Mouse (Mus musculus): ENCODE results near the gene Abhd17a. TPM values are rescaled to one million over a fixed set of nuclear protein-coding genes. Genes with fewer than 3 reads are reported as not detected.
A peak's percentile ranks its signal among the peaks of the same experiment; 100 is the strongest.

Gene Abhd17a
- polyA plus RNA-seq, 1 experiment from 2014 or later, result 127 TPM

DNA sequence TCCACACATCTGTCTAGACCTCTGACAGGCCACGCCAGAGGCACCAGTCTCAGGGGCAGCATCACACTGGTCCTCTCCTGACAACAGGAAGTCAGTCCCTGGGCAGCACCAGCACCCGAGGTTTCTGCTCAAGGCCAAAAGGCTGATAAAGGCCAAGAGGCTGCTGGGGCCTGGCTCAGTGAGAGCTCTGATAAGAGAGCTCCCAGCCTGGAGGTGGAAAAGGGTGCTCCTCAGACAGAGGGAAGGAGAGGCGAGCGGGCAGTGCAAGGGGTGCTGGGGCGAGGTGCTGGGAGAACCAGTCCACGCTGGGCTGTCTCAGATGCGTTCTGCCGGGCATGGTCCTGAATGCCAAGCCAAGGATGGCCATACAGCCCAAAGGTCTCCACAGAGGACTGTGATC is 36.6 kb downstream of the Abhd17a start:
- no peak for ATAC-seq (ENCODE audit: low FRiP score, low read depth)
- no peaks in the 10 kb centered on the region for H3K27me3 ChIP-seq (replicated peaks)

DNA sequence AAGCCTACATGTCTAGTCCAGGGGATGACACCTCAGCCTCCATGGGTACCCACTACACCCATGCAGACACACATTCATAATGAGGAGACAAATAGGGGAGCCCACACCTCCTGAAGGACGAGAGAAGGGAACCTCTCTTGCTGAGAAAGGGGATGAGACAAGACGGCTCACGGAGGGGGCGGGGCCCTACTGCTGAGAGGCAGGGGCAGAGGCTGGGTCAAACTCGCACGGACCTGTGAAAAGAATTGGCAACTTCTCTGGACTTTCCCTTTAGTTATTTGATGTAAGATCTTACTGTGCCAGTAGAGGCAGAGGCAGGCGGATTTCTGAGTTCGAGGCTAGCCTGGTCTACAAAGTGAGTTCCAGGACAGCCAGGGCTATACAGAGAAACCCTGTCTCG is 37.8 kb downstream of the Abhd17a start:
- WGBS, result 66% methylated on average over 9 of the region's 9 CpGs
- H3K4me2 ChIP-seq (replicated peaks), result no peak overlapping the region
- no peaks in the 10 kb centered on the region for H3K9me3 ChIP-seq
- no peak overlapping the region for H3K9ac ChIP-seq
- no peak for ATAC-seq (ENCODE audit: low FRiP score, low read depth)
- no peak overlapping the region for H3K27ac ChIP-seq
- H3K4me3 ChIP-seq, result no peak overlapping the region
- peaks cover 5% of the 10 kb centered on the region; the same call in 1 of the 2 replicates for H3K4me1 ChIP-seq
- peaks cover 35% of the 10 kb centered on the region for H3K36me3 ChIP-seq
- no peaks in the 10 kb centered on the region for H3K27me3 ChIP-seq (replicated peaks)

More for the DNA sequence above, 36.6 kb downstream of the Abhd17a start:
- Histone ChIP-seq H3K4me1 (peaks cover 15% of the 10 kb centered on the region), H3K4me2 (replicated peaks) (no peak overlapping the region), H3K9me3 (no peaks in the 10 kb centered on the region), H3K4me3 (no peak overlapping the region), H3K36me3 (peaks cover 23% of the 10 kb centered on the region), H3K9ac (no peak overlapping the region), H3K27ac (no peak overlapping the region)
- WGBS, result 90% methylated on average over 8 of the region's 8 CpGs

DNA sequence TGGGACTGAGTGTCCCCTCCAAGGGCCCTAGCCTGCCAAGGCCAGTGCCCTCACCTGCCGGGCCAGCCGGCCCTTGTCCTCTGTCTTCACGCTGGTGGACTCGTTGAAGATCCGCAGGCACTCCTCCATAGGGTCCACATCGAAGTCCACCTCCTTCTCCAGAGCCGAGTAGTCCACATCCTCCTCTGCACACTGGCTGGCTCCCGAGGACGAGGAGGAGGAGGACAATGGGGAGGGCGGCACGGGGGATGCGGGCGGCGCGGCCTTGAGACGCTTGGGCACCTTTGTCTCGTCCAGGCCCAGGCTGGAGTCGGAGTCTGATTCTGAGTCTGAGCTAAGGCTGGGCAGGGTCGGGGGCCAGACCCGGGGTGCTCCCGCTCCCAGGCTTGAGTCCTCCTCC is 40.9 kb downstream of the Abhd17a start:
- no peaks in the 10 kb centered on the region for H3K4me1 ChIP-seq
- H3K9me3 ChIP-seq, result no peaks in the 10 kb centered on the region
- H3K9ac ChIP-seq, result no peak overlapping the region
- no peak overlapping the region for H3K4me2 ChIP-seq (replicated peaks)
- WGBS, result 93% methylated on average over 21 of the region's 21 CpGs
- peaks cover 66% of the 10 kb centered on the region for H3K36me3 ChIP-seq
- H3K4me3 ChIP-seq, result no peak overlapping the region
- ATAC-seq (ENCODE audit: low FRiP score, low read depth), result no peak
- no peaks in the 10 kb centered on the region for H3K27me3 ChIP-seq (replicated peaks)
- H3K27ac ChIP-seq, result no peak overlapping the region

DNA sequence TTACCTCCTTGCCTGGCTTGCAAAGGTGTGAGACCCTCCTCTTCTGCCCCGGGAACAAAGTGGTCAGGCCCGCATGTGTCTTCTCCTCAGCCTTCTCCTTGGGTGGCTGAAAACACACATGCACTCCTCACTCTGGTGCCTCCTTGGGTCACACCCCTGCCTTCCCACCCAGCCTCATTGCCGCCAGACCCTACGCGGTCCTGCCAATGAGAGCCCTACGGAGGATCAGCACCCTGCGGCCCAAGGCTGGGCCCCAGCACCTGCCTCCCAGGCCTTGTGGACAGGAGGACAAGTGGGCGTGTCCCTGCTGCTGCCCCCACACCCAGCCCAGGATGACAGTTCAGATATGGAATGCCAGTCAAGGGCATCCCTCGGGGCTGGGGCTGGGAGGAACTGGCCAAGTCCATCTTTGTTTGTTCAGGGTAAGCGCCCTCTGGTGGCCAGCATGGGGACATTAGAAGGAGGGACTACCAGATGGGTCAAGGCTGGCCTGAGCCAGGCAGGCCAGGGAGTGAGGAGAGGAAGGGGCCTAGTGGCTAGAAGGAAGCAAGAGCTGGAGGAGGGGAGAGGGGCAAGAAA is 41.6 kb downstream of the Abhd17a start:
- 75% methylated on average over 10 of the region's 10 CpGs for WGBS
- no peaks in the 10 kb centered on the region for H3K27me3 ChIP-seq (replicated peaks)
- peak; percentile 73 for ATAC-seq (ENCODE audit: low FRiP score, low read depth)
- no peaks in the 10 kb centered on the region for H3K9me3 ChIP-seq
- no peak overlapping the region for H3K4me2 ChIP-seq (replicated peaks)
- H3K9ac ChIP-seq, result no peak overlapping the region
- peaks cover 73% of the 10 kb centered on the region for H3K36me3 ChIP-seq
- no peaks in the 10 kb centered on the region for H3K4me1 ChIP-seq
- no peak overlapping the region for H3K4me3 ChIP-seq
- H3K27ac ChIP-seq, result no peak overlapping the region

DNA sequence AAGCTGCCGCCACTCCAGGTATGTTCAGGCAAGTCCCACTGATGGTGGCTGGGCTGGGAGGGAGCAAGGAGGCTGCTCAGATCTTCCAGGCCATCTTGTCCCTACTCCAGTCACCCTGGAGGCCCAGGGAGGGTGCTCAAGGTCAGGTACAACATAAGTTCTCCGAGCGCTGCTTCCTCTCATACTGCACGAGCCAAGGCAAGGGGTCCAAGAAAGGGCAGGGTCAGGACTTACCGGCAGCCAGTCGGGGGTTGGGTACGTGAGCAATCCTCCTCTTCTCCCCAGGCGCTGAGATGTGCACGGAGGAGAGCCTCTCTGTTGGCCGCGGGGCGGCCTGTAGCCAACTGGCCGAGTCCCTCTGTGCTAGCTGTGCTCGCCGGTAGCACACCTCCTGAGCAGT is 42.6 kb downstream of the Abhd17a start:
- Histone ChIP-seq H3K27ac (no peak overlapping the region), H3K4me1 (no peaks in the 10 kb centered on the region), H3K27me3 (replicated peaks) (no peaks in the 10 kb centered on the region), H3K36me3 (peaks cover 83% of the 10 kb centered on the region), H3K4me2 (replicated peaks) (no peak overlapping the region), H3K9ac (no peak overlapping the region), H3K9me3 (no peaks in the 10 kb centered on the region), H3K4me3 (no peak overlapping the region)
- ATAC-seq (ENCODE audit: low FRiP score, low read depth), result no peak
- WGBS, result 93% methylated on average over 15 of the region's 15 CpGs

DNA sequence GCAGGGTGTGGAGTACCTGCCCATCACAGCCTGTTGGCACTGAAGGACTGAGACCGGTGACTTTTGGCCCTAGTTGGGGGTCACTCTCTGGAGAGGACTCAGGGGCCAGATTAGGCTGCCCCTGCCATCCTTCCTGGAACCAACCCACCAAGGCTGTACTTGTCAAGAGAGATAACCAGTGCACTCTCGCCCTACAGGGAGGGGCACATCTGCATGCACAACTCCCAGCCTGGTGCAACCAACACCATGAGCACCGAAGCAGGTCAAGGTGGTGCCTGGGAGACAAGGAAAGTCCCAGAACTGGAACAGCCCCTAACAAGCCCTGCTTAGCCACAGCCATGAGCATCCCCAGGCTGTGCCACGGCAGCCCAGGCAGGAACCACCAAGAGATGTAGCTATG is 43.2 kb downstream of the Abhd17a start:
- Histone ChIP-seq H3K36me3 (peaks cover 89% of the 10 kb centered on the region), H3K9me3 (no peaks in the 10 kb centered on the region), H3K27me3 (replicated peaks) (no peaks in the 10 kb centered on the region), H3K4me3 (no peak overlapping the region), H3K27ac (no peak overlapping the region), H3K4me2 (replicated peaks) (no peak overlapping the region), H3K4me1 (no peaks in the 10 kb centered on the region), H3K9ac (no peak overlapping the region)
- 97% methylated on average over 4 of the region's 4 CpGs for WGBS
- ATAC-seq (ENCODE audit: low FRiP score, low read depth), result no peak

DNA sequence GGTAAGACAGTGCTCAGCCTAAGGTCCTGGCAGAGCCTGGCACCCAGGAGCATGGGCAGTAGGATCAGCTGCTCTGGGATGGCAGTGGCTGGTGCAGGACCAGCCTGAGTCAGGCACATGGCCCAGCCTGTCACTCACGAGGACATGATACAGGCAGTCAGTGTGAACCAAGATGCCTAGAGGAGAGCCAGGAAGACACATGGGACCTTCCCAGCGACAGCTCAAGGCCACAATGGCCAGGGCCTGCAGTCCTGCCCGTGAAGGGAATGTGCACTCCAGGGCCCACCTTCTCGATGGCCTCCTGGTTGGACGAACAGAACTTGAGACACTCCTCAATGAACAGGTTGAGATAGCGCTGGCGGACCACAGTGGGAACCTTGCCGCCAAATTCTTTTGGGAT is 44.6 kb downstream of the Abhd17a start:
- Histone ChIP-seq H3K9ac (no peak overlapping the region), H3K36me3 (peaks cover 96% of the 10 kb centered on the region), H3K4me1 (no peaks in the 10 kb centered on the region), H3K27ac (no peak overlapping the region), H3K9me3 (no peaks in the 10 kb centered on the region), H3K4me3 (no peak overlapping the region), H3K4me2 (replicated peaks) (no peak overlapping the region), H3K27me3 (replicated peaks) (no peaks in the 10 kb centered on the region)
- 92% methylated on average over 8 of the region's 8 CpGs for WGBS
- ATAC-seq (ENCODE audit: low FRiP score, low read depth), result no peak

DNA sequence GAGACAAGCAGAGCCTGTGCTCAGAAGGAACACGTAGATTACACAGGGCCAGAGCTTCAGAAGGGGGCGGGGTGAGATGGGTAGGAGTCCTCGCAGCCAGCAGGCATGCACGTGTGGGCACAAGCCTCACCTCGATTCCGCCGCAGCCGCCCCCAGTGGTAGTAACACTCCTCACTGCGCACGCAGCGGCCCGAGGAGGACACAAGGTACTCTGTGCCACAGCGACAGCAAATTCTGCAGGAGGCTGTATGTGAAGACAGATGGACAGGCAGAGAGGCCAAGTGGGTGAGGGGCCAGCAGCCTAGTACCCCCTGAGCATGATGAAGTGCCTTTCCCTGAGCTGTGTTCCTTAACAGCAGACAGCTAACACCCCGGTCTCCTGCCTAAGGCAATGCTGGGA is 46.3 kb downstream of the Abhd17a start:
- H3K27ac ChIP-seq, result no peak overlapping the region
- H3K9ac ChIP-seq, result no peak overlapping the region
- H3K4me3 ChIP-seq, result no peak overlapping the region
- ATAC-seq (ENCODE audit: low FRiP score, low read depth), result no peak
- H3K4me1 ChIP-seq, result no peaks in the 10 kb centered on the region; the same call in 1 of the 2 replicates
- H3K36me3 ChIP-seq, result peaks cover 79% of the 10 kb centered on the region
- H3K27me3 ChIP-seq (replicated peaks), result peaks cover 3% of the 10 kb centered on the region
- no peak overlapping the region for H3K4me2 ChIP-seq (replicated peaks)
- WGBS, result 95% methylated on average over 14 of the region's 14 CpGs
- H3K9me3 ChIP-seq, result no peaks in the 10 kb centered on the region

DNA sequence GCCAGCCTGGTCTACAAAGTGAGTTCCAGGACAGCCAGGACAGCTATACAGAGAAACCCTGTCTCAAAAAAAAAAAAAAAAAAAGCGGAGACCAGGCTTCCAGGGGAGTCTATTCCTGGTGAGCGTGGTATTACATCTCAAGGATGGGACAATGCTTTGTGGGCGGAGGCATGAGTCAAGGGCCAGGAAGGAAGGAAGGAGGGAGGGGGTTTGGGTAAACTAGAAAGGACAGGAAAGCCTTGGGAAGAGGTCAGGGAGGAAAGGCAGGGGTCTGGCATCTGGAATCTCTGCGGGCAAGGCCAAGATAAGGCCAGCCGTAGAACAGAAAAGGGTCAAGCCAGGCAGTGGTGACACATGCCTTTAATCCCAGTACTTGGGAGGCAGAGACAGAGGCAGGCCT is 50.6 kb downstream of the Abhd17a start:
- Histone ChIP-seq H3K27me3 (replicated peaks) (peaks cover 44% of the 10 kb centered on the region), H3K4me3 (no peak overlapping the region), H3K4me2 (replicated peaks) (no peak overlapping the region), H3K4me1 (no peaks in the 10 kb centered on the region; the same call in none of the 2 replicates), H3K27ac (no peak overlapping the region), H3K9ac (no peak overlapping the region), H3K36me3 (peaks cover 36% of the 10 kb centered on the region), H3K9me3 (no peaks in the 10 kb centered on the region)
- ATAC-seq (ENCODE audit: low FRiP score, low read depth), result no peak
- WGBS, result 50% methylated on average over 5 of the region's 5 CpGs

DNA sequence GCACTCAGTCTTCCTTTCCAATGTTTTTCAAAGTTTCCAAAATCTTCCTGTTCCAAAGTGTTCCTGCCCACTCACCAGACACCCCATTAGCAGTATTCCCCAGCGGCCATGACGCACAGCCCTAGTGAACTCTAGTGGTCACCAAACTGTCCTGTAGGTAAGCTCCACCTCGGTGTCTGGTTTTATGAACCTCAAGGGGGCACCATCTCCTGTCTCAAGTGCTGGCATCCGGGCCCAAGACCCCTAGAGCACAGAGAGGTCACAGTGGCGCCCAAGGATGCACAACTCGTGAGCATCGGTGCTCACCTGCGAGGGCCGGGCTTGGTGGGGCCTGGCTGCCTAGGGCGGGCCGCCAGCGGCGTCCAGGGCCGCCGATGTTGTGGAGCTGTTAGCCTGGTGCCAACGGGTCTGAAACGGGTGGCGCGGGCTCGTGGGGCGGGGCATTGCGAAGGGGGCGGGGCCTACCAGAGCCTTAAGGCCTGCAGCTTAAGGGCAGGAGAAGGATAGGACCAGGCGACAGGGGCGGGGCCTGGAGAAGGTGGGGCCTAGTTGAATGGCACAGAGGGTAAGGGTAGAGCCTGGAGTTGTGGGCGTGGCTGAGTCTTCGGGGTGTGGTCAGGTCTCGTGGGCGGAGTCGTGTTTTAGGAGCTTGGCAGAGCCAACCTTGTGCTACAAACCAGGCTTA is 51.3 kb downstream of the Abhd17a start, which contains the start of gene Atp8b3:
Gene Atp8b3, minus strand, starts transcription at position 415 of the 685 bp plus-strand sequence.
- Histone ChIP-seq H3K9me3 (no peaks in the 10 kb centered on the region), H3K4me1 (no peaks in the 10 kb centered on the region; the same call in none of the 2 replicates), H3K4me3 (no peak within 1 kb of the TSS), H3K4me2 (replicated peaks) (peak within 1 kb of the TSS; percentile 49), H3K27me3 (replicated peaks) (peaks cover 50% of the 10 kb centered on the region), H3K36me3 (peaks cover 30% of the 10 kb centered on the region), H3K9ac (no peak within 1 kb of the TSS), H3K27ac (no peak within 1 kb of the TSS)
- WGBS, result 1% methylated on average over 30 of the region's 30 CpGs
- ATAC-seq (ENCODE audit: low FRiP score, low read depth), result peak; percentile 70

DNA sequence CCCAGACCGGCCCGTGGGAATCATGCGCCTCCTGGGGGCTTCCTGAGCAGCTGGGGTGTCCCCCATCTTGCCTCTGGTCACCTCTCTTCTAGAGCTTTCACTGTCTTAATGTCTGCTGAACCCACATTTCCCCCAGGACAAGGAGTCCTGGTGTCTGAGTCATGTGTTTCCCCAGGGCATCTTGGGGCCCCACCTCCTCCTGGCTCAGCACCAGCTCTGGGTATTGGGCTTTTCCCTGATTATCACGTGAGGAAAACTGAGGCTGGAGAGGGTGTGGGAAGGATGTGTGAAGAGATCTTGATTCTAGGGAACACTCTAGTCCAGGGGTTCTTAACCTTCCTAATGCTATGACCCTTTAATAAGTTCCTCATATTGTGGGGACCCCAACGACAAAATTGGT is 52.0 kb downstream of the Abhd17a start:
- no peaks in the 10 kb centered on the region; the same call in none of the 2 replicates for H3K4me1 ChIP-seq
- ATAC-seq (ENCODE audit: low FRiP score, low read depth), result no peak
- WGBS, result 64% methylated on average over 5 of the region's 5 CpGs
- H3K4me2 ChIP-seq (replicated peaks), result no peak overlapping the region
- H3K36me3 ChIP-seq, result peaks cover 23% of the 10 kb centered on the region
- H3K27ac ChIP-seq, result no peak overlapping the region
- H3K27me3 ChIP-seq (replicated peaks), result peaks cover 52% of the 10 kb centered on the region
- H3K9me3 ChIP-seq, result no peaks in the 10 kb centered on the region
- H3K4me3 ChIP-seq, result no peak overlapping the region
- no peak overlapping the region for H3K9ac ChIP-seq

DNA sequence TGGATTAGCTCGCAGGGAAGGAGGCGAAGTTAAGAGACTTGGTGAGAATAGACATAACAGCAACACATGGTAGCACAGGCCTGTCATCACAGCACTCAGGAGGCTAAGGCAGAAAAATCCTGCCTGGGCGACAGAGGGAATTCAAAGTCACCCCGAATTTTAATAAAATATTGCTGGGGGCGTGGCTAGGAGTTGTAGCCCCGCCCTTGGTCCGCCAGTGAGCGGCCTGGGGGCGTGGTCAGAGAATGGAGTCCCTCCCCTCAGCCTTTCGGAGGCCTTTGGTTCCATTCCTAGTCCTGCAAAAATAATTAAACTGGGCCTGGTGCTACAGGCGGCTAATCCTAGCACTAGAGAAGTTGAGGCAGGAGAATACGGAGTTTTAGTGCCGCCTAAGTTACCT is 54.4 kb downstream of the Abhd17a start:
- no peak overlapping the region for H3K9ac ChIP-seq
- H3K36me3 ChIP-seq, result no peaks in the 10 kb centered on the region
- no peak overlapping the region for H3K4me3 ChIP-seq
- peaks cover 52% of the 10 kb centered on the region for H3K27me3 ChIP-seq (replicated peaks)
- H3K4me1 ChIP-seq, result no peaks in the 10 kb centered on the region; the same call in none of the 2 replicates
- no peak for ATAC-seq (ENCODE audit: low FRiP score, low read depth)
- H3K4me2 ChIP-seq (replicated peaks), result no peak overlapping the region; the same call in 1 of the 2 replicates
- H3K9me3 ChIP-seq, result no peaks in the 10 kb centered on the region
- H3K27ac ChIP-seq, result no peak overlapping the region
- WGBS, result 8% methylated on average over 13 of the region's 13 CpGs

DNA sequence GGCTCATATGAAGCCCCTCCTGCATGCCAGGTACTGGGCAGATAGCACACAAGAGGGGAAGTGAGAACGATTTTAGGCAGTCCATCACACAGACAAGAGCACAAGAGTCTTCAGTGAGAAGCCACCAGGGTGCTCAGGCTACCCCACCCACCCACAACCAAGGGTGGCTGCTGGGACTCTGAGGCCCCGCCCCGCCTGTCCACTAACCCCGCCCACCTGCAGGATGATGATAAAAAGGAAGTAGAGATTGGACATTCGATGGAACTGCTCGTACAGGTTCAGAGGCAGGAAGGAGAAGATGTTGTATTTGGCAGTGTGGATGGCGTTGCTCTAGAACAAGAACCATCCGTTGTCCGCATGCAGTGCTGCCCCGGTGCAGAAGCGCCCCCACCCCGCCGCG is 55.1 kb downstream of the Abhd17a start:
- no peaks in the 10 kb centered on the region for H3K36me3 ChIP-seq
- H3K9ac ChIP-seq, result no peak overlapping the region
- H3K27ac ChIP-seq, result no peak overlapping the region
- WGBS, result 11% methylated on average over 14 of the region's 14 CpGs
- ATAC-seq (ENCODE audit: low FRiP score, low read depth), result no peak
- peaks cover 52% of the 10 kb centered on the region for H3K27me3 ChIP-seq (replicated peaks)
- peak overlapping the region; percentile 18; the same call in 1 of the 2 replicates for H3K4me2 ChIP-seq (replicated peaks)
- no peak overlapping the region for H3K4me3 ChIP-seq
- H3K4me1 ChIP-seq, result no peaks in the 10 kb centered on the region; the same call in none of the 2 replicates
- H3K9me3 ChIP-seq, result no peaks in the 10 kb centered on the region

Measured in neural tube, embryonic 12.5 days (tissue).